Mouse (Mus musculus) heart, embryonic 13.5 days (tissue): ENCODE data around the gene Wfdc18. TPM values are rescaled to one million over a fixed set of nuclear protein-coding genes. Genes with fewer than 3 reads are reported as not detected.

Experiments
- ATAC-seq: fragments of 200-750 bp; cut with Nextera tagmentation; 2 replicates; pipeline ENCODE4 v1.8.0; 2017; ENCODE audit warnings: moderate TSS enrichment; ENCODE audit not compliant: insufficient number of reproducible peaks, low FRiP score, low TSS enrichment; ENCODE audit errors: extremely low read depth
- H3K27ac ChIP-seq: fragments of 300-500 bp; sonication (generic); replicated peaks from 2 replicates; pipeline ENCODE4 v1.5.1; 2015; ENCODE audit warnings: moderate library complexity, mild to moderate bottlenecking, inconsistent platforms
- H3K27me3 ChIP-seq: fragments of 300-500 bp; sonication (generic); replicated peaks from 2 replicates; pipeline ENCODE4 v1.6.1; 2015; ENCODE audit warnings: mild to moderate bottlenecking, inconsistent platforms
- H3K36me3 ChIP-seq: fragments of 300-500 bp; sonication (generic); 2 replicates; pipeline ENCODE4 v1.6.1; 2015; ENCODE audit warnings: mild to moderate bottlenecking, inconsistent platforms
- H3K4me1 ChIP-seq: fragments of 300-500 bp; sonication (generic); 2 replicates; pipeline ENCODE4 v1.6.1; 2015; ENCODE audit warnings: inconsistent platforms
- H3K4me2 ChIP-seq: fragments of 300-500 bp; sonication (generic); 2 replicates; pipeline ENCODE4 v1.6.1; 2015; ENCODE audit warnings: inconsistent platforms, mild to moderate bottlenecking, moderate library complexity
- H3K4me3 ChIP-seq: fragments of 300-500 bp; sonication (generic); 2 replicates; pipeline ENCODE4 v1.5.1; 2015; ENCODE audit warnings: moderate library complexity, mild to moderate bottlenecking, inconsistent platforms
- H3K9ac ChIP-seq: fragments of 300-500 bp; sonication (generic); 2 replicates; pipeline ENCODE4 v1.6.1; 2015; ENCODE audit warnings: inconsistent platforms, mild to moderate bottlenecking, moderate library complexity
- H3K9me3 ChIP-seq: fragments of 300-500 bp; sonication (generic); 2 replicates; pipeline ENCODE4 v1.6.1; 2016; ENCODE audit warnings: inconsistent platforms
- WGBS: fragments of 180-500 bp; shearing (Covaris S2); methylation state at CpG from one replicate; pipeline ENCODE4 v1.1.7; 2015; ENCODE audit warnings: mixed read lengths; 5-methylcytosine and 5-hydroxymethylcytosine counted together
- polyA plus RNA-seq: library from polyadenylated mRNA; unstranded; fragments of >200 nt; fragmentation: Nextera tagmentation; extraction: Ambion mirVana; gene quantifications from 2 replicates; pipeline ENCODE4 v1.2.1, GENCODE M21; 2015

The Wfdc18 gene
- polyA plus RNA-seq, 1 experiment from 2014 or later = 3.4 TPM

DNA sequence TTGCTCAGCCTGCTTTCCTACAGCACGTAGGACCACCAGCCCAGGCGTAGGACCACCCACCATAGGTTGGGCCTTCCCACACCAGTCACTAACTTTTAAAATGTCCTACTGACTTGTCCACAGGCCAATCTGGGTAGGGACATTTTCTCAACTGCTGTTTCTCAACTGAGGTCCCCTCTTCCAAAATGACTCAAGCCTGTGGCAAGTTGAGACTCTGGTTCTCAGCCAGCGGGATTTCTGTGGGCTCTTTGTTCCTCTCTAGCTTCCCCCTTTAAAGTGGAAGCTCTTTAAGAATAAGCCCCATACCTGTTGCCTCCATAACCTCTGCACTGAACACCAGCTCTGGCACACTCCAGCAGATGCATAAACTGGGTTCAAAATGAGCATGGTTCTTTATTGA lies 34.7 kb downstream of the Wfdc18 start:
- Histone ChIP-seq H3K9me3 (no peaks in the 10 kb centered on the region), H3K4me1 (no peaks in the 10 kb centered on the region), H3K27me3 (peaks cover 85% of the 10 kb centered on the region), H3K4me3 (no peak overlapping the region), H3K9ac (no peak overlapping the region), H3K4me2 (no peak overlapping the region), H3K36me3 (no peaks in the 10 kb centered on the region), H3K27ac (no peak overlapping the region)
- WGBS = 73% methylated on average over 3 of the region's 3 CpGs
- ATAC-seq = no peak

GRCm38 (mm10) chr11:83746152-83746551 lies 37.3 kb downstream of the Wfdc18 start:
- WGBS = 41% methylated on average over 4 of the region's 4 CpGs

GRCm38 (mm10) chr11:83746681-83747080 lies 37.9 kb downstream of the Wfdc18 start, which contains the start of gene Wfdc21:
Wfdc21 (plus strand) TSS chr11:83746940.
- Histone ChIP-seq H3K9ac (no peak within 1 kb of the TSS), H3K4me1 (no peaks in the 10 kb centered on the region), H3K4me2 (no peak within 1 kb of the TSS), H3K27me3 (peaks cover 87% of the 10 kb centered on the region), H3K4me3 (no peak within 1 kb of the TSS), H3K36me3 (no peaks in the 10 kb centered on the region), H3K27ac (no peak within 1 kb of the TSS), H3K9me3 (no peaks in the 10 kb centered on the region)
- no peak for ATAC-seq
- 65% methylated on average over 5 of the region's 5 CpGs for WGBS

More at GRCm38 (mm10) chr11:83746152-83746551, 37.3 kb downstream of the Wfdc18 start:
- Histone ChIP-seq H3K9ac (no peak overlapping the region), H3K4me1 (no peaks in the 10 kb centered on the region), H3K27ac (no peak overlapping the region), H3K9me3 (no peaks in the 10 kb centered on the region), H3K4me3 (no peak overlapping the region), H3K36me3 (no peaks in the 10 kb centered on the region), H3K27me3 (peaks cover 87% of the 10 kb centered on the region), H3K4me2 (no peak overlapping the region)
- ATAC-seq = no peak

- peaks cover 88% of the 10 kb centered on the region for H3K27me3 ChIP-seq
- H3K36me3 ChIP-seq = no peaks in the 10 kb centered on the region
- H3K4me3 ChIP-seq = no peak overlapping the region
- H3K9me3 ChIP-seq = no peaks in the 10 kb centered on the region
- H3K4me2 ChIP-seq = no peak overlapping the region
- H3K9ac ChIP-seq = no peak overlapping the region
- ATAC-seq = no peak
- no peak overlapping the region for H3K27ac ChIP-seq
- 59% methylated on average over 6 of the region's 6 CpGs for WGBS
- H3K4me1 ChIP-seq = no peaks in the 10 kb centered on the region
Measured at GRCm38 (mm10) chr11:83747376-83748265, 38.8 kb downstream of the Wfdc18 start.

DNA sequence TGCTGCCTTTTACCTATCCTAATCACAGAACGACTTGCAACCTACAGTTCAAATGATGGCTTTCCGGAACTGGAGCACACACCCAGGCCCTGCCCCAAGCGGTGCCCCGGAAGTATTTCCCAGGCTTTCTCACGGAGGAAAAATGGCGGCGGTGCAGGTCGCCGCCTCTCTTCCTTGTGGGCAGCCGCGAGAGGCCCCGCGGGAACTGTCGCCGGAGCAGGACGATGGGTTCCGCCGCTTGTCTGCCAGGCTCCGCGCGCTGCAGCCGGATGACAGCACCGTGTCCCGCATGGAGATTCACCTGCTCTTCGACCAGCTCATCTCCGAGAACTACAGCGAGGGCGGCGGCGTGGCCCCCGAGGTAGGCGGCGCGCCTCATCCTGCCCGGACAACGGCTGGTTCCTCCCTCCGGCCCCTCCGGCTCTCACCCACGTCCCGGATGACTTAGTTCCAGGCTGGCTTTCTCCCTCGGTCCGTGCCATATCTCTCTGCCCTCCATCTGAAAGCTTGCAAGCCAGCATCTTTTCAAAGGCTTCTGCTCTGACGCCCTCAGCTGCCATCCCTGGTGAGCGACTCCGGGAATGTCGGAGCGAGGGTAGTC lies 44.9 kb downstream of the Wfdc18 start, which contains the start of gene Heatr6:
Gene Heatr6, plus strand, starts transcription at position 116 of the 601 bp plus-strand sequence.
- H3K27ac ChIP-seq = peak within 1 kb of the TSS; percentile 83
- 1% methylated on average over 47 of the region's 47 CpGs for WGBS
- peak within 1 kb of the TSS; percentile 90 for H3K9ac ChIP-seq
- peak within 1 kb of the TSS; percentile 95 for H3K4me3 ChIP-seq
- peak within 1 kb of the TSS; percentile 75 for H3K4me2 ChIP-seq
- H3K4me1 ChIP-seq = peaks cover 18% of the 10 kb centered on the region
- peak; percentile 71 for ATAC-seq
- peaks cover 29% of the 10 kb centered on the region for H3K36me3 ChIP-seq
- H3K27me3 ChIP-seq = peaks cover 29% of the 10 kb centered on the region
- H3K9me3 ChIP-seq = no peaks in the 10 kb centered on the region

- peaks cover 18% of the 10 kb centered on the region for H3K4me1 ChIP-seq
- WGBS = 9% methylated on average over 8 of the region's 8 CpGs
- peak overlapping the region; percentile 83 for H3K27ac ChIP-seq
- no peaks in the 10 kb centered on the region for H3K9me3 ChIP-seq
- H3K27me3 ChIP-seq = peaks cover 23% of the 10 kb centered on the region
- peak overlapping the region; percentile 95 for H3K4me3 ChIP-seq
- peak overlapping the region; percentile 90 for H3K9ac ChIP-seq
- ATAC-seq = no peak
- peaks cover 35% of the 10 kb centered on the region for H3K36me3 ChIP-seq
- peak overlapping the region; percentile 75 for H3K4me2 ChIP-seq
Measured at GRCm38 (mm10) chr11:83754227-83754626, 45.4 kb downstream of the Wfdc18 start.

Other genes with a start within 250 kb of the Wfdc18 start
- gene Mmp28, start 245.9 kb upstream of the Wfdc18 start, polyA plus RNA-seq = 2.5 and 2.7 TPM in 2 replicates
- 9.7 and 10.5 TPM in 2 replicates for gene Taf15, start 235.9 kb upstream of the Wfdc18 start, polyA plus RNA-seq
- not detected in 2 replicates for gene Heatr9, start 186.8 kb upstream of the Wfdc18 start, polyA plus RNA-seq
- gene Ccl5, start 178.5 kb upstream of the Wfdc18 start, polyA plus RNA-seq = 0.31 and 0.40 TPM in 2 replicates
- gene Ccl9, start 130.4 kb upstream of the Wfdc18 start, polyA plus RNA-seq = 2.1 and 2.7 TPM in 2 replicates
- 2.7 and 3.8 TPM in 2 replicates for gene Ccl6, start 115.9 kb upstream of the Wfdc18 start, polyA plus RNA-seq
- gene Rpl9-ps1, start 63.4 kb upstream of the Wfdc18 start, polyA plus RNA-seq = not detected in 2 replicates
- gene Ccl3, start 59.7 kb upstream of the Wfdc18 start, polyA plus RNA-seq = 0.59 and 0.80 TPM in 2 replicates
- gene Ccl4, start 46.4 kb upstream of the Wfdc18 start, polyA plus RNA-seq = 1.2 and 2.1 TPM in 2 replicates
- gene Wfdc17, start 5.0 kb upstream of the Wfdc18 start, polyA plus RNA-seq = 1.1 and 2.0 TPM in 2 replicates
- not detected in 2 replicates for gene Wfdc21, start 37.9 kb downstream of the Wfdc18 start, polyA plus RNA-seq
- gene Heatr6, start 44.7 kb downstream of the Wfdc18 start, polyA plus RNA-seq = 12.9 and 15.2 TPM in 2 replicates
- 0.31 and 1.1 TPM in 2 replicates for gene Hnf1b, start 141.0 kb downstream of the Wfdc18 start, polyA plus RNA-seq
- 19.2 and 20.6 TPM in 2 replicates for gene Ddx52, start 233.0 kb downstream of the Wfdc18 start, polyA plus RNA-seq